Mouse (Mus musculus) liver, embryonic 11.5 days (tissue): ENCODE measurements at regions not wholly inside any gene's neighbourhood (a gene's known extent, or its start where the extent isn't known, plus 50 kb on each side); places are given as distances from the start of the nearest gene placed in this dataset.

ENCODE experiments used
- ATAC-seq: fragments of 200-750 bp; cut with Nextera tagmentation; replicated peaks from 2 replicates; pipeline ENCODE4 v1.8.0; 2017; ENCODE audit warnings: moderate number of reproducible peaks, mild to moderate bottlenecking, moderate TSS enrichment, moderate library complexity; ENCODE audit not compliant: low FRiP score
- DNase-seq: peaks from one replicate; pipeline ENCODE4 v3.0.0-alpha.2; 2017; ENCODE audit warnings: low spot score
- H3K27ac ChIP-seq: fragments of 300-500 bp; sonication (generic); 2 replicates; pipeline ENCODE4 v1.5.1; 2014; ENCODE audit warnings: mild to moderate bottlenecking, low read depth, low read length, control low read depth
- H3K27me3 ChIP-seq: fragments of 300-500 bp; sonication (generic); replicated peaks from 2 replicates; pipeline ENCODE4 v1.6.1; 2014; ENCODE audit warnings: low read length, mixed read lengths; ENCODE audit not compliant: control insufficient read depth, insufficient read depth
- H3K36me3 ChIP-seq: fragments of 300-500 bp; sonication (generic); 2 replicates; pipeline ENCODE4 v1.6.1; 2014; ENCODE audit warnings: mild to moderate bottlenecking, low read length, moderate library complexity, mixed read lengths; ENCODE audit not compliant: control insufficient read depth, insufficient read depth
- H3K4me1 ChIP-seq: fragments of 300-500 bp; sonication (generic); replicated peaks from 2 replicates; pipeline ENCODE4 v1.6.1; 2014; ENCODE audit warnings: low read length, mixed read lengths; ENCODE audit not compliant: control insufficient read depth, insufficient read depth
- H3K4me2 ChIP-seq: fragments of 300-500 bp; sonication (generic); 2 replicates; pipeline ENCODE4 v1.6.1; 2014; ENCODE audit warnings: mild to moderate bottlenecking, control low read depth, moderate library complexity
- H3K4me3 ChIP-seq: fragments of 300-500 bp; sonication (generic); 2 replicates; pipeline ENCODE4 v1.5.1; 2014; ENCODE audit warnings: low read depth, low read length, control low read depth
- H3K9ac ChIP-seq: fragments of 300-500 bp; sonication (generic); 2 replicates; pipeline ENCODE4 v1.6.1; 2014; ENCODE audit warnings: low read depth, low read length, control low read depth
- H3K9me3 ChIP-seq: fragments of 300-500 bp; sonication (generic); 2 replicates; pipeline ENCODE4 v1.6.1; 2016; ENCODE audit warnings: low read length, inconsistent platforms, mixed read lengths; ENCODE audit not compliant: control insufficient read depth
- WGBS: fragments of 180-500 bp; shearing (Covaris S2); extraction: QIAGEN DNeasy Blood & Tissue Kit; methylation state at CpG from one replicate; pipeline ENCODE4 v1.1.7; 2014; 5-methylcytosine and 5-hydroxymethylcytosine counted together

GRCm38 (mm10) chr3:52815497-52815896 is 201.5 kb downstream of the Cog6 start:
- Histone ChIP-seq H3K4me1 (no peaks in the 10 kb centered on the region), H3K36me3 (no peaks in the 10 kb centered on the region), H3K27ac (no peak overlapping the region), H3K4me3 (no peak overlapping the region), H3K9ac (no peak overlapping the region), H3K27me3 (no peaks in the 10 kb centered on the region), H3K9me3 (no peaks in the 10 kb centered on the region), H3K4me2 (no peak overlapping the region)
- no peak for DNase-seq
- ATAC-seq = no peak
- whole genome bisulfite sequencing = 84% methylated on average over 7 of the region's 7 CpGs

DNA sequence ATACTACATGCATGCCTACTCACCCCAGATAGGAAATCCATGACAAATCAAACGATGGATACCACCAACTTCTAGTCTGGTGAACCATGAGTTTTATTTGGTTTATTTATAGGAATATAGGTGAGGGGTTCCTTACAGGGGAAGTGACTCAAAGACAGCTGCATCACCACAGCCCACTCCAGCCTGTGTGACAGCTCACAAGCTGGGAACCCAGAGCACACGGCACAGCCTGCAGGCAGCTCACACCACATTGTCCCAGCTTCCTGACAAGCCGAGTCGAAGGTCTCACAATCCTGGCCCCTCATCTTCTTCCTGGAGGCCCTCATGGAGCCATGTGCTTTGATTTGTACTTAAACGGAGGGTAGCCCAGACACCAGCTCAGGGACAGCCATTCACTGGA is 214.7 kb downstream of the Cog6 start:
- H3K4me2 ChIP-seq = no peak overlapping the region
- ATAC-seq (no peak), DNase-seq (no peak)
- no peak overlapping the region for H3K27ac ChIP-seq
- no peak overlapping the region for H3K4me3 ChIP-seq
- H3K9me3 ChIP-seq = no peaks in the 10 kb centered on the region
- no peaks in the 10 kb centered on the region for H3K27me3 ChIP-seq
- H3K9ac ChIP-seq = no peak overlapping the region
- WGBS = 82% methylated on average over 5 of the region's 5 CpGs
- H3K4me1 ChIP-seq = no peaks in the 10 kb centered on the region
- no peaks in the 10 kb centered on the region for H3K36me3 ChIP-seq

- no peaks in the 10 kb centered on the region for H3K9me3 ChIP-seq
- no peak for ATAC-seq
- H3K27me3 ChIP-seq = no peaks in the 10 kb centered on the region
- no peak overlapping the region for H3K4me2 ChIP-seq
- H3K4me3 ChIP-seq = no peak overlapping the region
- WGBS = 89% methylated on average over 5 of the region's 5 CpGs
- no peak overlapping the region for H3K9ac ChIP-seq
- no peaks in the 10 kb centered on the region for H3K4me1 ChIP-seq
- no peaks in the 10 kb centered on the region for H3K36me3 ChIP-seq
- no peak for DNase-seq
- no peak overlapping the region for H3K27ac ChIP-seq
Observed at GRCm38 (mm10) chr3:52801446-52801845, 215.6 kb downstream of the Cog6 start.

- Histone ChIP-seq H3K4me3 (no peak overlapping the region), H3K27ac (no peak overlapping the region), H3K27me3 (no peaks in the 10 kb centered on the region), H3K4me1 (no peaks in the 10 kb centered on the region), H3K9me3 (no peaks in the 10 kb centered on the region), H3K4me2 (no peak overlapping the region), H3K9ac (no peak overlapping the region), H3K36me3 (no peaks in the 10 kb centered on the region)
- no peak for DNase-seq
- ATAC-seq = no peak
- 74% methylated on average over 3 of the region's 3 CpGs for WGBS
Observed at GRCm38 (mm10) chr3:52800673-52801072, 216.4 kb downstream of the Cog6 start.

DNA sequence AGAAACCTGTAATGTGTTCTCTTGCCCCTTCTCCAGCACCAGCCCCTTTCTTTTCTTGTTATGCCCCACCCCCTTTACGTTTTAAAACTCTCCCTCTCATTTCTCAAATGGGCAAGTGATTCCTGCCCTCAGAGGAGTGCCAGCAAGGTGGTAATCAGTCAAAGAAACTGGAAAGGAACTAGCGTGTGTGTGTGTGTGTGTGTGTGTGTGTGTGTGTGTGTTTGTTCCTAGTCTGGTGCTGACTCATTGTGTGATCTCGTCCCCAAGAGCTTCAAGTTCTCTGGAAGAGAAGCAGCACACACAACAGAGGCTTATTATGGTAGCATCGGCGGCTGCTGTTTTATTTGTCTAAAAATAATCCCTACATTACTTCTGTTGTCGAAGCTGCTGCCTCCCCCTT is 219.2 kb downstream of the Cog6 start:
- Histone ChIP-seq H3K9ac (no peak overlapping the region), H3K4me2 (peak overlapping the region; percentile 6; the same call in 1 of the 2 replicates), H3K36me3 (no peaks in the 10 kb centered on the region), H3K9me3 (no peaks in the 10 kb centered on the region), H3K27ac (no peak overlapping the region), H3K4me1 (no peaks in the 10 kb centered on the region), H3K27me3 (no peaks in the 10 kb centered on the region), H3K4me3 (no peak overlapping the region)
- DNase-seq = no peak
- WGBS = 45% methylated on average over 6 of the region's 6 CpGs
- ATAC-seq = no peak

DNA sequence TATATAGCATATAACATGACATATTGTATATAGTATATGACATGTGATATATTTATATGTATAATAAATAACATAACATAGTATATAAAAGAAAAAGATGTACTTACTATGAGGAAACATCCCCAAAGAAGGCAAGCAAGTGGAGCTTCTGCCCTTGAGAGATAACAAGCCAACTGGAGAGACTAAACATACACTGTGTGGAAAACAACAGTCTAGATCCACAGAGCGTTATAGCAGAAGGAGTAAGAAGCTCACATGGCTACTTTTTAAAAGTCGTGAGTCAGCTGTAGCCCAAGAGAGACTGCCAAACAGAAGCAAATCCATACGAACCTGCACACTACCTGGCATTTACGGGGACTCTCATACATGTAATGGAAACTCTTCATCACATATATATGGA is 219.9 kb downstream of the Cog6 start:
- DNase-seq = no peak
- H3K36me3 ChIP-seq = no peaks in the 10 kb centered on the region
- no peak for ATAC-seq
- no peaks in the 10 kb centered on the region for H3K9me3 ChIP-seq
- whole genome bisulfite sequencing = 73% methylated on average over 4 of the region's 4 CpGs
- H3K27ac ChIP-seq = 0 out of 2 replicates have a peak overlapping the region, but pooled peaks have one; percentile 19
- no peak overlapping the region for H3K9ac ChIP-seq
- H3K4me3 ChIP-seq = no peak overlapping the region
- no peaks in the 10 kb centered on the region for H3K4me1 ChIP-seq
- H3K27me3 ChIP-seq = no peaks in the 10 kb centered on the region
- no peak overlapping the region for H3K4me2 ChIP-seq

- Histone ChIP-seq H3K36me3 (no peaks in the 10 kb centered on the region), H3K9me3 (no peaks in the 10 kb centered on the region), H3K27ac (no peak overlapping the region), H3K9ac (no peak overlapping the region), H3K4me2 (no peak overlapping the region), H3K4me3 (no peak overlapping the region), H3K4me1 (no peaks in the 10 kb centered on the region), H3K27me3 (no peaks in the 10 kb centered on the region)
- no peak for DNase-seq
- ATAC-seq = no peak
- 66% methylated on average over 3 of the region's 3 CpGs for WGBS
Observed at GRCm38 (mm10) chr3:52794218-52794617, 222.8 kb downstream of the Cog6 start.

- no peak for ATAC-seq
- Histone ChIP-seq H3K4me2 (no peak overlapping the region), H3K36me3 (no peaks in the 10 kb centered on the region), H3K27ac (no peak overlapping the region), H3K4me1 (no peaks in the 10 kb centered on the region), H3K4me3 (no peak overlapping the region), H3K27me3 (no peaks in the 10 kb centered on the region), H3K9ac (no peak overlapping the region), H3K9me3 (no peaks in the 10 kb centered on the region)
- 80% methylated on average over 3 of the region's 3 CpGs for WGBS
- no peak for DNase-seq
Observed at GRCm38 (mm10) chr3:52792801-52793200, 224.2 kb downstream of the Cog6 start.

DNA sequence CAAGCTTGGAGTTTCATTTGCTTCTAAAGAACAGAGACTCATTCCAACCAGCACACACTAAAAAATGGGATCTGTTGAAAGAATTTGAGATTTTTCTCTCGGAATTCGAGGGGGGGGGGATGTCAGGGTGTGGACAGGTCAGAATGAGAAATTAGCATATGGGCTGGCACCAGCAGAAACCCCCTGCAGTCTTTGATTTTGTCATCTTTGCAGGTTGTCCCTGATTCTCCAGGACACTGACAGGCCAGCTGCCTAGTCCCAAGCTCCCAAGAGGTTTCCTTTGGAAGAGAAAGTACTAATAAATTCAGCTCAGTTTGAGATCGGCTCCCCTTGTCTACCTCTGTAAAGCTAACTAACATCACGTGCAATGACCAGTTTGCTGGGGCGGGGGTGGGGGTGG is 224.9 kb downstream of the Cog6 start:
- WGBS = 44% methylated on average over 5 of the region's 5 CpGs
- H3K9me3 ChIP-seq = no peaks in the 10 kb centered on the region
- DNase-seq (no peak), ATAC-seq (no peak)
- H3K36me3 ChIP-seq = no peaks in the 10 kb centered on the region
- no peaks in the 10 kb centered on the region for H3K27me3 ChIP-seq
- no peak overlapping the region for H3K27ac ChIP-seq
- H3K4me2 ChIP-seq = no peak overlapping the region
- no peak overlapping the region for H3K9ac ChIP-seq
- H3K4me3 ChIP-seq = no peak overlapping the region
- H3K4me1 ChIP-seq = no peaks in the 10 kb centered on the region
